Mouse (Mus musculus) adrenal gland, postnatal 25 days (tissue): Measurements from ENCODE around the gene Pigv. TPM values are rescaled to one million over a fixed set of nuclear protein-coding genes. Genes with fewer than 3 reads are reported as not detected.
"Not testable (repeated sequence)": the region's sequence is repeated elsewhere in the genome, so short reads cannot be mapped to it uniquely, and the experiment has no call there.

Experiments
- DNase-seq: peaks from one replicate; pipeline ENCODE4 v3.0.0; 2021; ENCODE audit warnings: mixed read lengths
- total RNA-seq: library from RNA; stranded (reverse); gene quantifications from 2 replicates; pipeline ENCODE4 v1.2.3, GENCODE M21; 2021

Gene Pigv
- total RNA-seq, 1 experiment from 2014 or later, result 24.6 TPM

DNA sequence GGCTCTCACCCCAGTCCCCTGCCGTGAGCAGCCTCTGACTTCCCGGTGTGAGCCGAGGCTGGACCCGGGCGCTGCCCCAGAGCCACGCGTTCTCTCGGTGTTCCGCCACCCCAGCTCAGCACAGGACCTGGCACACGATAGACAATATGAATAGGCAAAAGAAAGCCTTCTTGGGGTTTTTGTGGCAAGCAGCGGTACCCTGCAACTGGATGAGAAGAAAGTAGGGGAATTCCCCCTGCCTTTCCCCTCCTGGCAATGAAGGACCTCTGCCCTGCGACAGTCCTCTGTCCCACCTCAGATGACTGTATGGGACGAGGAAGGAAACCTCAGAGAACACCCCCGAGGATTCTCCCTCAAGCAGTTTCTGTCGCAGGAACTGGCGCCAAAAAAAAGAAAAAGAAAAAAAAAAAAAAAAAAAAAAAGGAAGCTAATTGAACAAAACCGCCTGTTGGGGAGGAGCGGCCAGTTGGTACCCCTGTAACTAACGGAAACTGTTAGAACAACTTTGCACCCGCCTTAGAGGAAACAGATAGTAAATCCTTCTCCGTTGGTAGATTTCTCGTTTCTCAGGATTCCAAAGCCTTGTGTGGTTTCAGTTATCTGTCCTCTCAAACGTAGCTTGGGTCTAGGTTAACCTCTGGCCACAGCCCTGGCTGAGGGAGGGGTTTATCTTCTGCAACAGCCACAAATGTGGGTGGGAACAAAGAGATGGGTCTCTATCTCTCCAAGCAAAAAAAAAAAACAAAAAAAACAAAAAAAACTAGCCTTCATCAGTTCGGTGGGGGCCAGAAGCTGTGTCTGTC lies 599 bp upstream of the Pigv start:
- peak; percentile 21 for DNase-seq

DNA sequence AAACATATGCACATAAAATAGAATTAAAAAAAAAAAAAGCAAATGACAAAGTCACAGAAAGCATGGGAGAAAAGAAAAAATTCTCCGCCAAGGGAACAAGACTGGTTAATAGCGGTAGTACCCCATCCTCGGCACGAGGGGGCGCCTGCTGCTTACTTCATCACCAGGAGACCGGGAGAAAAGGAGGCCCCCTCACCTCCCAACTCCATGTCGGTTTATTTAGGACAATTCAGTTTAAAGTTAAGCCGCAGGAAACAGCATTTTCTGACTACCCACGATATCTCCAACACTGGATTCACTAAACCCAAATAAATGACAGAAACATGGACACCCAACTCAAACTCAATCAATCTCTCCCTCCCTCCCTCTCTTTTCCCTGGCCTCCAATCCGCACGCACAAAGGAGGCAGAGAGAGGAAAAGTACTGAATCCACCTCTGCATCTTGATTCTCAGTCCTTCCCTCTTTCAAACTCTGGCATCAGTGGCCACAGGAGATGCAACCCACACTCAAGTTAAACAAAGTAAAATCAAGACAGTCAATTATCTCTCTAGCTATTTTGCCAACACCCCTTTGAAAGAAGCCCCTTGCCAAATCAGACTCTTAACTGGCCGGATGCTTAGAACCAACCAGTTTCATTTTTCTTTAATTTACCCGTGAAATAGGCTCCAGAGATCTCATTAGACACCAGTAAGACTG lies 1.1 kb downstream of the Pigv start:
- peak; percentile 83 for DNase-seq

GRCm38 (mm10) chr4:133669652-133670210 lies 2.7 kb downstream of the Pigv start:
- DNase-seq, result no peak

DNA sequence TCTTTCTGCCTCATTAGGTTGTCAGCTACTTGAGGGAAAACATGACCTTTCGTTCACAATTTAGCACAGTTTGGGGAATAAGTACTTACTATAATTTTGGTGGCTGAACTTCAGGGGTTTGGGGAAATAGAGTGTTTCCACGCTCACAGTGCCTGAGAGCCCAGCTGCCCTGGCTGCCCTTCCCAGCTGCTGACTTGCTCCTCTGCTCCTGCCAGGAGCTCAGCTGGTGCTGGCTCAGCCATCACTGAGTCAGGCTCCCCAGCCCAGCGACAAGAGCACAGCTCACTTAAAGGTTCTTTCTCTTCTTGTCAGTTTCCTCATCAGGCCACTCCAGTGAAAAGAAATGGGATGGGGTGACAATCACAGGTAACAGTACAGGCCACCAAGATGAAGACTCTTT lies 3.9 kb downstream of the Pigv start:
- no peak for DNase-seq

DNA sequence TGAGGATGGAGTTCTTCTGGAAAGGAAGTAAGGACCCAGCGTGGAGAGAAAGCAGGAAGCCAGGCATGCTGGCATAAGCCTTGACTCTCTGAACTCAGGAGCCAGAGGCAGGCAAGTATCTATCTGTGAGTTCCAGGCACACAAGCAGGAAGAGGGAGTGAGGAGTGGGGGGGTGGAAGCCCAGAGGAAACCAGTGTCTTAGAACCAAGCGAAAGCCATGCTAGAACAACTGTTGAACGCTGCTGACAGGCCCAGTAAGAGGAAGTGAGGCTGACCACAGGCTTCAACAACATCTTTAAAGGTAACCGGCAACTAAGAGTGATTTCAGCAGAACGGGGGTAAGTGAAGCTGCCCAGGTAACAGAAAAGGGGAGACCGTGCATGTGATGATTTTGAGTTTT lies 6.2 kb downstream of the Pigv start:
- no peak for DNase-seq

DNA sequence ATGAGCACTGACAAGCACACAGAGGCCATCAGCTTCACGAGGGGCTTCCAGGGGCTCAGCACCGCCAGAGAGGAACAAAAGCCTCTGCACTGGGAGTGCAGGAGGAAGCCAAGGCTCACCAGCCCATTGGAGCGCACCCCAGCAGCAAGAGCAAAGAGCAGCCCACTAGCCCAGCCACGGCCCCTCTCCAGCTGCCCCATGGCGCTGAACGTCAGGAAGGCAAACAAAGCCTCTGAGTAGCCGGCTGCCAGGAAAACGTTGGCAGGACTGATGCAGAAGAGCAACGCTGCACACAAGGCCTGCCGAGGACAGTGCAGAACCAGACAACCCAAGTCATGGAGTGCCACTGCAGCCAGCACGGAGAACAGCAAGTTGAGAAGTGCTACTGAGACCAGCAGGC lies 7.3 kb downstream of the Pigv start:
- DNase-seq, result no peak

DNA sequence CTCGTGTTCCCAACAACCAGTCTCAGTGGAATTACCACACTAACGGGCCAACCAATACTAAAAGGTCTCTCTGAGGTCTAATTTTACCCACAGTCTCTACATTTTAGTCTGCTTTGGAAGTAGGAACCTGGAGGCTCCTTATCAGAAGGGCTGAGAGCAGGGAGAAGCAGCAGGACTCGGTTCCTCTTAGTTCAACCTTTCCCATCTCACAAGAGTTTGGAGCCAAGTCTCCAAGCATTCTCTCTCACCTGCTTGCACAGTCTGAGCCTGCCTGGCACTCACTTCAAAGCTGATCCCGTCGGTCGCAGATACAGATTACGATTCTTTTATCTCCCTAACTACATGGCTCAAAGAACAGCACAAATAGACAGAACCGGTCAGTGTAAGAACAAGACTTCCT lies 9.5 kb downstream of the Pigv start:
- no peak for DNase-seq

DNA sequence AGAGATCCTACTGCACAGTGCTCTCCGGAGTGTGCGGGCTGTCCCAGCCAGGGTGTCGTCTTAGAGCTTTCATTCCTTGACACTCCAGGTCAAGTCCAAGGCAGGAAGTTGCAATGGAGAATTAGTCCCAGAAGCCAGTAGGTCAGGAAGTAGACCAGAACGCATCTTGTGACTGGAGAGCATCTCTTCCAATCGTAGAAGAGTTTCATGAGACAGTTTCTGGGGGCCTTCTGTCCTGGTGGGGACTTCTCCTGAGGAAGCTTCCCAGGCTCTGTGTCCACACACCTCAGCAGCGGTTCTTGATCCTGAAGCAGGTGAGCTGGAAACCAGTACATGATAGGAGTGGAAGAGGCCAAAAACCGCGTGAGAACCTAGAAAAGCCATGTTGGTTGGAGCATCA lies 10.0 kb downstream of the Pigv start:
- DNase-seq, result no peak

GRCm38 (mm10) chr4:133660193-133661155 lies 12.0 kb downstream of the Pigv start:
- DNase-seq, result peak; percentile 82

- DNase-seq, result no peak
These were observed 12.8 kb downstream of the Pigv start for GRCm38 (mm10) chr4:133659497-133660192.

DNA sequence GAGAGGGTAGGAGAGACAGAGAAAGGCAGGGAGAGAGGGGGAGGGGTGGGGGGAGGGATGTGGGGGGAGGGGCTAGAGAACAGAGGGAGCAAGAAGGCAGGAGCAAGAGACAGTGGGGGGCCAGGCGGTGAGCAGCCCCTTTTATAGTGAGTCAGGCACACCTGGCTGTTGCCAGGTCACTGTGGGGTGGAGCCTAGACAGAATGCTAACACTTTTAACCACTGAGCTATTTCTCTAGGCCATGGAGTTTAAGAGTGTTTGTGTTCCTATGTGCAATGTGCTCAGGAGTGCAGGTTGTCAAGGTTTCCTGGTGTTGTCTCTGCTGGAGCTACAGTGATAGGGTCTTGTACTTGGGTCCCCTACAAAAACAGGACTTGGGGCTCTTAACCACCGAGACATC lies 13.7 kb downstream of the Pigv start:
- DNase-seq, result no peak

DNA sequence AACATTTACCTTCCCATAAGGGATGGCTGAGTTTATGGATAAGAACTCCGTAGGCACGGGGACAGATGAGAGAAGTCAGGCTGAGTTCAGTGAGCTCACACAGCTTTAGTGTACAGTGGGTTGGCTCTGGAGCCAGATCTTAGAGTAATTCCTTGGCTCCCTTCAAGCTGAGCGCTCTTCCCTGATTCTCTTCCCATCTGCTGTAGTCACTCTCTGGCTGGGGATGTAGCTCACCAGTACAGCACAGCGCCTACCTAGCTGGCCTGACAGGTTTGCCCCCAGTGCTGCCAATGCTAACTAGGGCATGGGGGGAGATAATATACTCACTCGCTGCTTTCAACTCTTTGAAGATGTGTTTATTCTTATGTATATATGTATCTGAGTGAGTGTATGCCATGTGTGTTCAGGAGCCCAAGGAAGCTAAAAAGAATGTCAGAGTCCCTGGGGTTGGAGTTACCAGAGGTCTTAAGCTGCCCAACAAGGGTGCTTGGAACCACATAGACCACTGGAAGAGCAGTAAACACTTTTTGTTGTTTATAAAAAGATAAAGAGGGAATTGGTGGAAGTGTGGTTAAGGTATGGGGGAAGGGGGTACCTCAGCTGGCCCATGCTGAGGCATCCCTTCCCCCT lies 14.5 kb downstream of the Pigv start:
- no peak for DNase-seq

GRCm38 (mm10) chr4:133656997-133657396 lies 15.4 kb downstream of the Pigv start:
- no peak for DNase-seq

DNA sequence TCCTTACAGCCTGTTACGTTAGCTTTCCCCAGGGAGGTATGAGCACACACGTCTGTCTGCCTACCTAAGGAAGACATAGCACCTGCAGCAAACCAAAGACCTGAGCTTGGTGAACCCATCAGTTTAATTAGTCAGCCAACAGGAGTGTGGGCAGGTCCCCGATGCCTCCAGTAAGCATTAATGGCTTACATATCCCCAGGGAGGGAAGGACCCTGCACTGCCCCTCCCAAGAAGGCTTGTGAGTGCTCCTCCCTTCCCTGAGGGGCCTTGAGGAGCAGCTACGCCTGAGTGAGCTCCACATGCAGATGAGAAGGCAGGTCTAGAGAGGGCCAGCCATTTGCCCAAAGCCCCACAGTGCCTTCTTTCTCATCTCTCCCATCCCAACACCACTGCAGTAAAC lies 16.2 kb downstream of the Pigv start:
- no peak for DNase-seq

DNA sequence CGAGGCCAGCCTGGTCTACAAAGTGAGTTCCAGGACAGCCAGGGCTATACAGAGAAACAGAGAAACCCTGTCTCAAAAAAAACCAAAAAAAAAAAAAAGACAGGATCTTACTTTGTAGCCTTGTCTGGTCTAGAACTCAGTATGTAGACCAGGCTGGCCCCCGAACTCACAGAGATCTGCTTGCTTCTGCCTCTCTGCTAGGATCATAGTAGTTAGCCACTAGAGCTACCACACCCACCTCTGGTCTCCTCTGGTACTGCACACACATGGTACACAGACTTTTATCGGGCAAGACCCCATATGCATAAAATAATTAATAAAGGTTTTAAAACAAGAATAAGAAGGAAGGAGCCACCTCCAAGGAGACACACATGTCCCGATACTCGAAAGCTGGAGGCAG lies 18.4 kb downstream of the Pigv start:
- not testable (repeated sequence) for DNase-seq

- DNase-seq, result no peak
These were observed 19.7 kb downstream of the Pigv start for GRCm38 (mm10) chr4:133652746-133653145.

DNA sequence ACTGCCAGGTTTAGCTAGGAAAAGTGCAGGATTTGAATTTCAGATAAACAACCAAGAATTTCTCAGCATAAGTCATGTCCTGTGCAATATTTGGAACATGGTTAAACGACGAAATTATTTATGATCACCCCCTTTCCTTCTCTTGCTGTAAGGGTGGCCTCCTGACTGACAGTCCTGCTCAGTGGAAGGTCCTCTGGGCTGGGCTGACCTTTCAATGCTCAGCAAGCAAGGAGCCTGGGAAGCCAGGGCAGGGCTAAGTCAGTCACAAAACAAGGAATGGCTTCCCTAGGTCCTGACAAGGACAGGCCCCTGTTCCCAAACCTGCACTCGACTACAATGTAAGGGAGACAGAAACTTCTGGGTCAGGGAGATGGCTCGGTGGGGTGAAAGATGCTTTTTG lies 20.5 kb downstream of the Pigv start:
- DNase-seq, result no peak

GRCm38 (mm10) chr4:133651445-133651844 lies 21.0 kb downstream of the Pigv start:
- no peak for DNase-seq

DNA sequence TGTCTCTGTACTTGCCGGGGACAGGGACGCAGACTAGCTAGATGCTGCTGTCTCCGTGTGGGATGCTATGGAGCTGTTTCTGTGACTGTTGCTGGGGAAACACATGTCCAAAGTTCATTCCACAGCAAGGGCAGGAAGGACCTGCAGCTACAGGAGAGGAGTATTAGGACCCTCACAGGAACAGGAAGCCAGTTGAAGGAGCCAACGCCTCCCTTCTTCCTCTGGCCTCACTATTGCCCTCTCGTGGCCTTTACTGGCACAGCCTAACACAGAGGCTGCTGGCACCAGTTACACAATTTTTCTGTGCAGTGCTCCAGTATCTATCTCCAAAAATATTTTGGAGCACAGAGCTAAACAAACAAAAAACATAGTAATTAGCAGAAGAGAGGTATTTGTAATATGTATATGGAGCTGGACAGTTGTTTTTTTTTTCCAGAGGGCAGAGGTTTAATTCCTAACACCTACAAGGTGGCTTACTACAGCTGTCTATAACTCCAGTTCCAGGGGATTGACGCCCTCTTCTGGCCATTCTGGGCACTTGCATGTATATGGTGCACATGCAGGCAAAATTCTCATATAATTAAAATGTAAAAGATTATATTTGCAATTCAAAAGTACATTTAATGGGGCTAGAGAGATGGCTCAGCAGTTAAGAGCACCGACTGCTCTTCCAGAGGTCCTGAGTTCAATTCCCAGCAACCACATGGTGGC lies 22.3 kb downstream of the Pigv start, which contains the start of gene Zdhhc18:
Gene Zdhhc18 (minus strand): TSS at position 166 of the 711 bp plus-strand sequence.
- DNase-seq, result peak; percentile 81

GRCm38 (mm10) chr4:133649464-133649863 lies 23.0 kb downstream of the Pigv start:
- DNase-seq, result not testable (repeated sequence)
